Mouse (Mus musculus): Measurements from ENCODE around the gene Apbb2.

Apbb2 gene

GRCm38 (mm10) chr5:66415700-66416543, 202.7 kb downstream of the Apbb2 start:
- DNase-seq (ENCODE audit: low spot score) = no peak

DNA sequence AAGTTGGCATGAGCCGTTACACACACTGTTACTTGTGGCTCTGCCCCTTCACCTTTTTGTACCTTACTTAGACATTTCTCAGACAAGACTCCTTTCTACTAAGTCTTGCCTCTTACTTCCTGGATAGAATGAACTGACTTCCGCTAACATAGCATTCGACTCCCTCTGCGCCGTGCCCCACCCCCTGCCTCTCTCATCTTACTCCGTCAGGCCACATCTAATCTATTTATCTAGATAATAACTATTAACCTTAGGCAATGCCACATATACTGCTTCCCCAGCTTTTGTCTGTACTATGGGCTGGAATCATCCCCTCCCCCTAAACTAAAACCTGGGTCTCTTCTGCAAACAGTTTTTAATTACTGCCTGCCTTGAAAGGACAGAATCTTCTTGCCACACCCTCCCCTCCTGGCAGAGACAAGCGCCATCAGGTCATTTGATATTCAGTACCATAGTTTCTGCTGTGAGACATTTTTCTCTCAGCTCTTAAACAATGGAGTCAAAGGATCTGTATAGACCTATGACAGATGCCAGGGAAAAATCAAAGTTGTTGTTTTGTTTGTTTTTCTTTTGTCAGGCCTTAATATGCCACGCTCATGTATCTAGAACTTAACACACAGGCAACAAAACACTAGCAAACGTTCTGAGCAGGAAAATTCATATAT, 203.4 kb downstream of the Apbb2 start:
- DNase-seq (ENCODE audit: low spot score) = no peak

- no peak for DNase-seq (ENCODE audit: low spot score)
These were observed 205.2 kb downstream of the Apbb2 start for GRCm38 (mm10) chr5:66413402-66413801.

DNA sequence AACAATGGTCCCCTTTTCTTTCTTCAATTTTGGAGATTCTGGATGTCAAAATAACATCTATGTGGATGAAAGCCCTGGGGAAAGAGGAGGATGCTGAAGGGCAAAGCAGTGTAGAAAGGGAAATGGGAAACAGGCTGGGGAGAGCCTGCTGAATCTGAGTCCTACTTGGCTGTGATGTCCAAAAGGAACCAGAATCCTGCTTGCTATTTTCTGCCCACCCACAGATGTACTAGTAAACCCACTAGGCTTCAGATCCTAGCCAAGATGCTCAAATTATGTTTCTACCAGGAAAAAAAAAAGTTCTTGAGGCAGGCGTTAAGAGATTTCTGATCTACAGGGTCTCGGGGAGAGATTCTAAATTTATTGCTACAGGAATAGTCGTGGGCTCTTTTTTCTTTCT, 205.8 kb downstream of the Apbb2 start:
- no peak for DNase-seq (ENCODE audit: low spot score)

DNA sequence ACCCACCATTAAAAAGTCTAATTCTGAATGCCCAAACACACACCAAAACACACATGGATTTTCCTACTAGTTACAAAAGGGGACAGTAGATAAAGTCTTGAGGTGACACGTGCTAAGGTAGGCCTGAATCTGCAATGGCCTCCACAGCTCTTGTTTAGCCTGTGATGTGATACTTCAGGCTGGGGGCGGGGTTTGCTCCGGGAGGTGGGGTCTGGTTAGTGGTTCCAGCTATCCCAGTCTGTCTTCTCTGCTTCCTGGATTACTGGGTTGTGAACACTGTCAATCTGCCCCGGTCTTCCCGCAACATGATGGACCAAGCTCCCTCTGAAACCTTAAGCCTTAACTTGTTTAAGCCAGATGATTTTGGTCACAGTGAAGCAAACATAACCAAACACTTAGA, 210.0 kb downstream of the Apbb2 start:
- DNase-seq (ENCODE audit: low spot score) = no peak

GRCm38 (mm10) chr5:66407948-66408347, 210.6 kb downstream of the Apbb2 start:
- DNase-seq (ENCODE audit: low spot score) = no peak

DNA sequence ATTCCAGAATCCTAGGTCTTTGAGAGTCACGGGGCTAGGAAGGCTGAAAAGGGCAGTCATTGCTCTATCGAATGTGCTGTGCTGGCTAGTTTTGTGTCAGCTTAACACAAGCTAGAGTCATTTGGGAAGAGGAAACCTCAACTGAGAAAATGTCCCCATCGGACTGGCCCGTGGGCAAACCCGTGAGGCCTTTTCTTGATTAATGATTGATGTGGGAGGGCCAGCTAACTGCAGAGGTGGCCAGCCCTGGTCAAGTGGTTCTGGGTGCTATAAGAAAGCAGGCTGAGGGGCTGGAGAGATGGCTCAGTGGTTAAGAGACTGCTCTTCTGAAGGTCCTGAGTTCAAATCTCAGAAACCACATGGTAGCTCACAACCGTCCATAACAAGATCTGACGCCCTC, 212.2 kb downstream of the Apbb2 start:
- DNase-seq (ENCODE audit: low spot score) = no peak

- DNase-seq (ENCODE audit: low spot score) = no peak
These were observed 212.7 kb downstream of the Apbb2 start for GRCm38 (mm10) chr5:66405731-66406399.

DNA sequence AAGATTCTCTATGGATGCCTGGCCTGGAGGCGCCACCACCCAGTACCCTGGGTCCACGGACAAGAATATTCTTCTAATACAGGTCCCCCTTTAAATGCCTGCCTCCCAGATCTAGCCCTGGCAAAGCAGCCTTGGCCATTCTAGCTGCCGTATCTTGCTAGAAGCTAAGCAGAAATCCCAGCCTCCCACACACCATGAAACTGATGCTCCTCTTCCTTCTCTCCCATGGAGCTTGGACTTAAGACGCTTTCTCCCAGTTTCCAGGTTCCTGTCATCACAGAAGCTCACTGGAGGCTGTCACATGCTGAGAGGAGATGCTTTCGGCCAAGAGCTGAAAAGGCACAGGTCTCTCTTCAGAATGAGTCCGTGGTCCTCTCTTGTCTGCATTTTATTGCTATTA, 213.3 kb downstream of the Apbb2 start:
- no peak for DNase-seq (ENCODE audit: low spot score)

GRCm38 (mm10) chr5:66400563-66400962, 218.0 kb downstream of the Apbb2 start:
- no peak for DNase-seq (ENCODE audit: low spot score)

DNA sequence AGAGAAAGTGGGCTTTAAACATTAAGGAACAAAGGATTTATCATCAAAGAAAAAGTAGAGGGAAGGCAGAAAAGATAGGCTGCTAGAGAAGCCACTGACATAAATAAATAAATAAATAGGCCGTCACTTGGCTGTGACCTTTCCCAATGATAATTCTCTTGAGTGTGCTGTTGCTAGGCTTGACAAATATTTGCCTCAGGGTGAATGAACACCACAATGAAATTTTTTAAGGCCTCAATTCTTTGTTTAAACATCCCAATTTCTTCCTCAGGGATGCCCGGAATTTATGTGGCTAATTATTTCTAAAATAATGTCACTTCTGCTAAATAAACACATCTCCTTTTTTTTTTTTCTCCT, 219.3 kb downstream of the Apbb2 start:
- DNase-seq (ENCODE audit: low spot score) = no peak

DNA sequence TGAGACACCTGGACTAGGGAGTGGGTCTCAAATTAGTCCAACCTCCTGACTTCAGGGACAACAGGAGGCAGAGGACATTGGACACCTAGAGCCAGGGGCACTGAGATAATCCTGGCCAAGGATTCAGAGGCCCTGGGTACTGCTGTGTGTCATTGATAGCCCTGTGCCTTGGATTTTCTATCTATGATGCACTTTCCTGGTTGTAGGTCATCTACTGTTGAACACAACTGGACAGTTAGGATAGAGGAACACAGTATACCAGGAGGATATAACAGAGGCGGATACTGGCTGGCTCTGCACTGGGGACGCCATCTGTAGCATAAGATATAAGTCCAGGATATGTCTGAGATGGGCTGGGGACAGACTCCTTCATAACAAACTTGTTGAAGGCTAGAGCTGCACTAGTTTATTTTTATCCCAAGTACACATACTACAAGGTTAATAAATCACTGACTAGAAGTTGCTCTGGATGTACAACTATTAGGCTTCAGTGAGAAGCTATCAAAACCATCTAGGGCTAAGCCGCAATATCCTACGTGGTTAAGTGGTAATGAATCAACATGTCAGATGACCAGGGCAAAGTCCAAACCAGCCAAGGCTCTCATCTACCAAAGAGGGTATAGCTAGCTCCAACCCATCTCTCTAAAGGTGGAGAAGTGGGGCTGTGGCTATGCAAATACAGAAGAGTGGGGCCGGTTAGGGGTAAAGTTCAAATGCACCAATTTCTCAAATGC, 219.9 kb downstream of the Apbb2 start:
- DNase-seq (ENCODE audit: low spot score) = no peak

DNA sequence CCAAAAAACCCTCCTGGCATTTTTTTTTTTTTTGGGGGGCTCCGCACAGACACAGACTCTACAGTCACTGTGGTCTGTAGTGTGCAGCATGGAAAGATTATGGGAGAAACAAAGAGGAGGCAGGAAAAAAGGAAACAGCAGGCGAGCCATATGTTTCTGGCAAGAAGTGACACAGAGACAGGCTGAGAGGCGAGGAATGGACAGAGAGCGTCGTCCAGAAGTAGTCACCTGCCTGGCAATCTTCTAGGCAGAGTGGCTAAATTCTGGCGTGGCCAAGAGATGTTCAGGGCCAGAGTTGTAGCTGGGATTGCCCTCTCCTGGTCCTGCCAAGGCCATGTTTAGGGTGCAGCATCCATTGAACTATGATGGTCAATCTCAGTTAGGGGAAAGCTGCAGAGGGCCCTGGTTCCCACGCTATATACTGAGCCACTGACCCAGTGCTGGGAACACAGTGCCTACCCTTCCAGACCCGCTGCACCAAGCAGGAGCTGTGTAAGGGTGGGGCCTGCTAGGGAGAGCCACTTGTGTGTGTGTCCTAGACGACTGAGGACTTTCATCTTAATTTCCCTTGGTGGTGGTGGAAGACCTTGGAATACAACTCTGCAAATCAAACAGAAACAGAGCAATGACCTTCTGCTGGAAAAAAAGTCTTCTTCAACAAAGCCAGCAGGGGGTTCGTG, 224.7 kb downstream of the Apbb2 start:
- no peak for DNase-seq (ENCODE audit: low spot score)

GRCm38 (mm10) chr5:66392861-66393529, 225.6 kb downstream of the Apbb2 start:
- no peak for DNase-seq (ENCODE audit: low spot score)

GRCm38 (mm10) chr5:66391771-66392170, 226.8 kb downstream of the Apbb2 start:
- DNase-seq (ENCODE audit: low spot score) = no peak

GRCm38 (mm10) chr5:66391299-66391698, 227.3 kb downstream of the Apbb2 start:
- no peak for DNase-seq (ENCODE audit: low spot score)

GRCm38 (mm10) chr5:66390567-66390966, 228.0 kb downstream of the Apbb2 start:
- no peak for DNase-seq (ENCODE audit: low spot score)

- DNase-seq (ENCODE audit: low spot score) = peak; percentile 66
These were observed 231.1 kb downstream of the Apbb2 start for GRCm38 (mm10) chr5:66387481-66387880.

- DNase-seq (ENCODE audit: low spot score) = peak; percentile 73
These were observed 232.9 kb downstream of the Apbb2 start for GRCm38 (mm10) chr5:66385636-66386035.

DNA sequence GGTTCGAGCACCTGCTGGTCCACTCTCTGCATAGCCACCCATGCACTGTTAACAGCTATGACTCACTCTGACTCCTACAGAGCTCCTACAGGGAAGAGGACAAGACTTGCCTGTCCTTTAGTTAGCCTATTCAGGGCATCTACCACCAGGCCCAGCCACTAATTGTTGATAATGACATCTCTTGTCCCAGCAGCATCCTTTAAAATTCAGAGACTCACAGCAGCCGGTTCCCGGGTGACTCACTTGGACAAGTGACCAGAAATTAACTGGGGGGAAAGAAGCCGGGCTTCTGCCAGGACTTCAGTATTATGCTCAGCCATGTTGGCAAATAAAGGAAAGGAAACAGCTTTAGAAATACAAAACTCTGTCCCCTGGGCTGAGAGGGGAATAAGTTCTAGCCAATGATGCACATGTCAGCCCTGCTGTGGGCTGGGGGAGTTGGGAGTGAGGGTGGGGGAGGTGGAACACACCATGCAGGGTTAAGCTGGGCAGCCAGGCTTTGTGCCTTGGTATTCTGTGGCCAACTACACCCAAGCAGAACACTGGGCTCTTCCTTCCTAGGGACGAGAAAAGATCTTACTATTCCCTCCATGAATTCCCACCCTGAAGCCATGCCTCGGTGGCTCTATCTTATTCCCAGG, 233.7 kb downstream of the Apbb2 start:
- DNase-seq (ENCODE audit: low spot score) = no peak

DNA sequence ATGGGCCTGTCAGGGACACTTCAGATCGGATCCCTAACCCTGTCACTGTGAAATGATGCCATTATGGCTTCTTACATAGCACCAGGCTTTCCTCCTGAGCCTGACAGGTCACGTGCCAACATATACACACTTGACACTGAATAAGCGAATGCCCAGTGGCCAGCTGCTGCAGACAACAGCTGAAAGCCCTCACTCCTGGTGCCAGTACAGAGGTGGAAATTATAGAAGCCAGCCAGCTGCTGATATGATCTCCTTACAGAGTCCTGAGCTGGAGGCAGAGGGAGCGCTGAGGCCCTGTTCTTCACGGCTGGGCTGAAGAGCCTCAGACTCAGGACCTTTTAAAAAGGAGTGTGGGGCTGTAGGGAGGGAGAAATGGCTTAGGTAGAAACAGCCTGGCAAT, 234.5 kb downstream of the Apbb2 start:
- no peak for DNase-seq (ENCODE audit: low spot score)
